Mouse (Mus musculus) midbrain, embryonic 14.5 days (tissue): ENCODE data around the gene Ggt5. TPM values are rescaled to one million over a fixed set of nuclear protein-coding genes. Genes with fewer than 3 reads are reported as not detected.

Source experiments
- ATAC-seq: fragments of 200-750 bp; cut with Nextera tagmentation; 2 replicates; pipeline ENCODE4 v1.8.0; 2017; ENCODE audit warnings: moderate number of reproducible peaks, moderate library complexity; ENCODE audit not compliant: low FRiP score, low TSS enrichment
- DNase-seq: peaks from one replicate; pipeline ENCODE4 v3.0.0-alpha.2; 2015
- H3K27ac ChIP-seq: fragments of 300-500 bp; sonication (generic); replicated peaks from 2 replicates; pipeline ENCODE4 v1.5.1; 2014; ENCODE audit warnings: mild to moderate bottlenecking, low read depth, low read length, moderate library complexity
- H3K27me3 ChIP-seq: fragments of 300-500 bp; sonication (generic); 2 replicates; pipeline ENCODE4 v1.6.1; 2014; ENCODE audit warnings: low read length, control low read depth, mixed read lengths; ENCODE audit not compliant: control insufficient read depth, insufficient read depth
- H3K36me3 ChIP-seq: fragments of 300-500 bp; sonication (generic); 2 replicates; pipeline ENCODE4 v1.6.1; 2014; ENCODE audit warnings: low read length, control low read depth; ENCODE audit not compliant: control insufficient read depth, insufficient read depth
- H3K4me1 ChIP-seq: fragments of 300-500 bp; sonication (generic); 2 replicates; pipeline ENCODE4 v1.6.1; 2014; ENCODE audit warnings: mild to moderate bottlenecking, antibody characterized with exemption, low read length, control low read depth; ENCODE audit not compliant: control insufficient read depth, insufficient read depth
- H3K4me2 ChIP-seq: fragments of 300-500 bp; sonication (generic); 2 replicates; pipeline ENCODE4 v1.6.1; 2014; ENCODE audit warnings: mild to moderate bottlenecking, low read length, moderate library complexity
- H3K4me3 ChIP-seq: fragments of 300-500 bp; sonication (generic); replicated peaks from 2 replicates; pipeline ENCODE4 v1.5.1; 2014; ENCODE audit warnings: low read depth, low read length
- H3K9ac ChIP-seq: fragments of 300-500 bp; sonication (generic); replicated peaks from 2 replicates; pipeline ENCODE4 v1.6.1; 2014; ENCODE audit warnings: mild to moderate bottlenecking, low read length, moderate library complexity
- H3K9me3 ChIP-seq: fragments of 300-500 bp; sonication (generic); 2 replicates; pipeline ENCODE4 v1.6.1; 2016; ENCODE audit warnings: low read length, control low read depth, mixed read lengths; ENCODE audit not compliant: control insufficient read depth
- WGBS: fragments of 180-500 bp; shearing (Covaris S2); extraction: QIAGEN DNeasy Blood & Tissue Kit; methylation state at CpG from one replicate; pipeline ENCODE4 v1.1.7; 2014; 5-methylcytosine and 5-hydroxymethylcytosine counted together
- polyA plus RNA-seq: library from polyadenylated mRNA; unstranded; fragments of >200 nt; fragmentation: Nextera tagmentation; extraction: Ambion mirVana; gene quantifications from 2 replicates; pipeline ENCODE4 v1.2.1, GENCODE M21; 2014

Gene Ggt5
- polyA plus RNA-seq, 1 experiment from 2014 or later: 1.9 TPM

- Histone ChIP-seq H3K4me2 (no peak overlapping the region), H3K4me3 (no peak overlapping the region), H3K27ac (no peak overlapping the region), H3K9me3 (no peaks in the 10 kb centered on the region), H3K36me3 (no peaks in the 10 kb centered on the region), H3K4me1 (no peaks in the 10 kb centered on the region), H3K9ac (no peak overlapping the region), H3K27me3 (no peaks in the 10 kb centered on the region)
- WGBS: 71% methylated on average over 6 of the region's 6 CpGs
- DNase-seq (no peak), ATAC-seq (no peak)
Observed at GRCm38 (mm10) chr10:75625920-75626319, 36.8 kb downstream of the Ggt5 start.

GRCm38 (mm10) chr10:75626991-75627390, 37.9 kb downstream of the Ggt5 start:
- Histone ChIP-seq H3K9ac (no peak overlapping the region), H3K9me3 (no peaks in the 10 kb centered on the region), H3K27me3 (no peaks in the 10 kb centered on the region), H3K36me3 (no peaks in the 10 kb centered on the region), H3K4me1 (no peaks in the 10 kb centered on the region), H3K4me3 (no peak overlapping the region), H3K27ac (no peak overlapping the region), H3K4me2 (no peak overlapping the region)
- DNase-seq (no peak), ATAC-seq (no peak)
- 65% methylated on average over 3 of the region's 3 CpGs for WGBS

- no peaks in the 10 kb centered on the region for H3K27me3 ChIP-seq
Observed at GRCm38 (mm10) chr10:75627490-75627889, 38.4 kb downstream of the Ggt5 start.

GRCm38 (mm10) chr10:75632633-75633032, 43.5 kb downstream of the Ggt5 start:
- Histone ChIP-seq H3K4me3 (no peak overlapping the region), H3K27ac (no peak overlapping the region), H3K9ac (no peak overlapping the region), H3K27me3 (no peaks in the 10 kb centered on the region), H3K4me2 (no peak overlapping the region), H3K9me3 (no peaks in the 10 kb centered on the region), H3K36me3 (no peaks in the 10 kb centered on the region), H3K4me1 (no peaks in the 10 kb centered on the region)
- ATAC-seq: no peak
- no peak for DNase-seq
- 62% methylated on average over 5 of the region's 5 CpGs for WGBS

More at GRCm38 (mm10) chr10:75627490-75627889, 38.4 kb downstream of the Ggt5 start:
- no peak overlapping the region for H3K27ac ChIP-seq
- H3K4me3 ChIP-seq: no peak overlapping the region
- DNase-seq (no peak), ATAC-seq (no peak)
- no peaks in the 10 kb centered on the region for H3K36me3 ChIP-seq
- H3K9ac ChIP-seq: no peak overlapping the region
- H3K4me2 ChIP-seq: no peak overlapping the region
- 94% methylated on average over 3 of the region's 3 CpGs for WGBS
- H3K9me3 ChIP-seq: no peaks in the 10 kb centered on the region
- no peaks in the 10 kb centered on the region for H3K4me1 ChIP-seq

- Histone ChIP-seq H3K9me3 (no peaks in the 10 kb centered on the region), H3K36me3 (no peaks in the 10 kb centered on the region), H3K4me2 (no peak overlapping the region), H3K9ac (no peak overlapping the region), H3K27me3 (no peaks in the 10 kb centered on the region), H3K4me1 (no peaks in the 10 kb centered on the region), H3K4me3 (no peak overlapping the region), H3K27ac (no peak overlapping the region)
- WGBS: 77% methylated on average over 5 of the region's 5 CpGs
- ATAC-seq: no peak
- DNase-seq: no peak
Observed at GRCm38 (mm10) chr10:75633048-75633447, 43.9 kb downstream of the Ggt5 start.

- Histone ChIP-seq H3K4me1 (no peaks in the 10 kb centered on the region), H3K27ac (no peak overlapping the region), H3K36me3 (no peaks in the 10 kb centered on the region), H3K4me3 (no peak overlapping the region), H3K9me3 (no peaks in the 10 kb centered on the region), H3K27me3 (no peaks in the 10 kb centered on the region), H3K4me2 (no peak overlapping the region), H3K9ac (no peak overlapping the region)
- no peak for ATAC-seq
- DNase-seq: no peak
- 78% methylated on average over 14 of the region's 14 CpGs for WGBS
Observed at GRCm38 (mm10) chr10:75633576-75634139, 44.5 kb downstream of the Ggt5 start.

- Histone ChIP-seq H3K4me2 (no peak overlapping the region), H3K4me1 (no peaks in the 10 kb centered on the region), H3K9me3 (no peaks in the 10 kb centered on the region), H3K4me3 (no peak overlapping the region), H3K27ac (no peak overlapping the region), H3K27me3 (no peaks in the 10 kb centered on the region), H3K36me3 (no peaks in the 10 kb centered on the region), H3K9ac (no peak overlapping the region)
- DNase-seq: no peak
- no peak for ATAC-seq
- 96% methylated on average over 8 of the region's 8 CpGs for WGBS
Observed at GRCm38 (mm10) chr10:75634610-75635009, 45.5 kb downstream of the Ggt5 start.

GRCm38 (mm10) chr10:75635019-75635692, 46.0 kb downstream of the Ggt5 start:
- H3K9ac ChIP-seq: no peak overlapping the region
- no peaks in the 10 kb centered on the region for H3K4me1 ChIP-seq
- H3K36me3 ChIP-seq: no peaks in the 10 kb centered on the region
- DNase-seq: no peak
- no peak overlapping the region for H3K4me2 ChIP-seq
- H3K27ac ChIP-seq: no peak overlapping the region
- 71% methylated on average over 14 of the region's 14 CpGs for WGBS
- no peaks in the 10 kb centered on the region for H3K27me3 ChIP-seq
- ATAC-seq: no peak
- no peaks in the 10 kb centered on the region for H3K9me3 ChIP-seq
- H3K4me3 ChIP-seq: no peak overlapping the region

GRCm38 (mm10) chr10:75635693-75636055, 46.5 kb downstream of the Ggt5 start:
- Histone ChIP-seq H3K27ac (no peak overlapping the region), H3K4me1 (no peaks in the 10 kb centered on the region), H3K4me3 (no peak overlapping the region), H3K9ac (no peak overlapping the region), H3K36me3 (no peaks in the 10 kb centered on the region), H3K4me2 (no peak overlapping the region), H3K27me3 (no peaks in the 10 kb centered on the region), H3K9me3 (no peaks in the 10 kb centered on the region)
- 6% methylated on average over 9 of the region's 9 CpGs for WGBS
- peak; percentile 76 for DNase-seq
- no peak for ATAC-seq
